Mouse (Mus musculus) megakaryocyte, embryonic 14.5 days (primary cell): ENCODE measurements at regions not wholly inside any gene's neighbourhood (a gene's known extent, or its start where the extent isn't known, plus 50 kb on each side); places are given as distances from the start of the nearest gene placed in this dataset.
A peak's percentile ranks its signal among the peaks of the same experiment; 100 is the strongest.

ENCODE experiments used
- H3K27me3 ChIP-seq: replicated peaks from 2 replicates; pipeline ENCODE3; 2012; ENCODE audit warnings: inconsistent platforms
- H3K36me3 ChIP-seq: replicated peaks from 2 replicates; pipeline ENCODE3; 2012; ENCODE audit warnings: low read length, inconsistent platforms, mixed read lengths
- H3K4me1 ChIP-seq: 2 replicates; pipeline ENCODE4 v1.6.1; 2012; ENCODE audit warnings: inconsistent platforms
- H3K4me3 ChIP-seq: replicated peaks from 2 replicates; pipeline ENCODE3; 2012; ENCODE audit warnings: moderate library complexity, mild to moderate bottlenecking, inconsistent platforms
- H3K9me3 ChIP-seq: 2 replicates; pipeline ENCODE4 v1.6.1; 2012; ENCODE audit warnings: inconsistent platforms
- FLI1 ChIP-seq: IDR thresholded peaks from 2 replicates; pipeline ENCODE4 v1.6.1; 2012; ENCODE audit warnings: low read length, inconsistent platforms, mixed read lengths
- GATA1 ChIP-seq: IDR thresholded peaks from 3 replicates; pipeline ENCODE4 v1.6.1; 2012; ENCODE audit warnings: mixed read lengths, low read length, inconsistent platforms, borderline replicate concordance

DNA sequence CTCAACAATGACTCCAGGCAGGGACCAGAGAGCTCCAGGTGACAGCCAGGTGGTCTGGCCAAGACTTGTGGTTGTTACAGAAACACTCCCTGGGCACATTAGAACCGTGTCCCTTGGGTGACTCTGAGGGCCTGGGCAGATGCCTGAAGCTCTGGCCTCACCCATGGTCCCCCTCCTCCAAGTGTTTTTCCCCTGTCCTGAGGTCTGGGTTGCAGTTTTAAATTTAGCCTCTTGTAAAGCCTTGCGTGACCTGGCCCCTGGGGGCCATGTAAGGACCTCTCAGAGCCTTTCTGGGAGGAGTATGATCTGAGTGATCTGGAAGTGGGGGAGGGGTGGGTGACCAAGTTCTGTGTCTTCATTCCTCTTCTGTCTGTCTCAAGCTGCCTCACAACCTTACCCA, 104.7 kb downstream of the Mn1 start:
- TF ChIP-seq GATA1: no peak
- no peak for TF ChIP-seq FLI1
- H3K9me3 ChIP-seq: peaks cover 16% of the 10 kb centered on the region

DNA sequence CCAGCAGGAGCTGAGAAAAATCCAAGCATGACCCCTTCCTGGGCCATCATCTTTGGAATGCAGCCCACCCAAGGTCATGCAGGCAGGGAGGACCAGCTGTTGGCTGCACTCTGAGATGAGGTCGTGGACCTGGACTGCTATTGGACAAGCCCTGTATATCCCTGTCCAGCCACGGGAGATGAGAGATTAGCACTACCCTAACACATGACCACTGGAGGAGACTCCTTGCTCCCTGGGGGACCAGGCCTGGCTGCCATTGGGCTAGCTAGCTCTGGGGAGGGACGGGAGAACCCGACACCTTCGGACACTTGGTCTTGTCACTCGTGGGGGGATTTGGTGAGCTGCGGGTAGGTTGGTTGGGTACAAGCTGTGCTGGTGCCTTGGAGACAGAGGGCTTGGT, 105.4 kb downstream of the Mn1 start:
- H3K36me3 ChIP-seq: peaks cover 3% of the 10 kb centered on the region
- no peak overlapping the region for H3K4me3 ChIP-seq
- peaks cover 37% of the 10 kb centered on the region for H3K27me3 ChIP-seq
- H3K9me3 ChIP-seq: peaks cover 12% of the 10 kb centered on the region
- no peak for TF ChIP-seq FLI1
- no peak for TF ChIP-seq GATA1
- H3K4me1 ChIP-seq: peaks cover 31% of the 10 kb centered on the region

More for the DNA sequence above, 104.7 kb downstream of the Mn1 start:
- Histone ChIP-seq H3K4me1 (peaks cover 34% of the 10 kb centered on the region), H3K27me3 (peaks cover 30% of the 10 kb centered on the region), H3K4me3 (no peak overlapping the region), H3K36me3 (peaks cover 3% of the 10 kb centered on the region)

DNA sequence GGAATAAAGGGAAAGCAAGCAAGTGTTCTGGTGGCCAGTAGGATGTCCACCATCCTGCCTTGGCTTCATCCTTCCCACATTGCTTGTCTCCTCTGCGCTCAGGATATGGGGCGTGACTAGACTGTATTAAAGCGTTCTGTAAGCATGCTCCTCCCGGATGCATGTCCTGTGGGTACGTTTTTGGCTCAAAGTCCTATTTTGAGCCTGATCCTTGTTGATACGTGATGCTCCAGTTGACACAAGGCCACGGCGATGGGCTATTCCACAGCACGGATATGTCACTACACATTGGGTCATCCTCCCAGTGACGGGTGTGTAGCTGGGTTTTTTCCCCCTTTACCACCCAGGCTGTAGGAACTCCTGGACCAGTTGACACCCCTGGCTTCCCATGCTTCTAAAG, 110.6 kb downstream of the Mn1 start:
- Histone ChIP-seq H3K27me3 (peaks cover 86% of the 10 kb centered on the region), H3K36me3 (no peaks in the 10 kb centered on the region), H3K4me3 (no peak overlapping the region), H3K4me1 (peaks cover 35% of the 10 kb centered on the region), H3K9me3 (no peaks in the 10 kb centered on the region)
- TF ChIP-seq GATA1 (no peak), FLI1 (no peak)

DNA sequence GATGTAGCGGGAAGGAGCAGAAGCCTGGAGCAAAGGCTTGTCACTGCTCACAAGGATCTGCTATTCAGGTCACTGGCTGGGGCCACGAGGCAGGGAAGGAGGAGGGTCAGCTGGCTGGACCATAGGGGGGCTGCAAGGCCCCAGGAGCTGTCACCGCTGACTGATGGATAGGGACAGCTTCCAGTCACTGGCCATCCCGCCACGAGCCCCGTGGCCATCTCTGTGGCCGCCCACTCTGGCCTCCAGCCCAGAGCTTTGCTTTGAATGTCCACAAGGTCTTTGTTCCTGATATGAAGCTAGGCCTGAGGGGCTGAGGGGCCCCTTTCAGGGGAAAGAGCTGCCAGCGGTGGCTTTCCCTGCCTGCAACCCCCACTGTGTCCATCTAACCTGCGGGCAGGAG, 111.9 kb downstream of the Mn1 start:
- Histone ChIP-seq H3K4me1 (peaks cover 36% of the 10 kb centered on the region), H3K4me3 (no peak overlapping the region), H3K9me3 (no peaks in the 10 kb centered on the region), H3K27me3 (peaks cover 89% of the 10 kb centered on the region), H3K36me3 (no peaks in the 10 kb centered on the region)
- TF ChIP-seq GATA1: no peak
- no peak for TF ChIP-seq FLI1

DNA sequence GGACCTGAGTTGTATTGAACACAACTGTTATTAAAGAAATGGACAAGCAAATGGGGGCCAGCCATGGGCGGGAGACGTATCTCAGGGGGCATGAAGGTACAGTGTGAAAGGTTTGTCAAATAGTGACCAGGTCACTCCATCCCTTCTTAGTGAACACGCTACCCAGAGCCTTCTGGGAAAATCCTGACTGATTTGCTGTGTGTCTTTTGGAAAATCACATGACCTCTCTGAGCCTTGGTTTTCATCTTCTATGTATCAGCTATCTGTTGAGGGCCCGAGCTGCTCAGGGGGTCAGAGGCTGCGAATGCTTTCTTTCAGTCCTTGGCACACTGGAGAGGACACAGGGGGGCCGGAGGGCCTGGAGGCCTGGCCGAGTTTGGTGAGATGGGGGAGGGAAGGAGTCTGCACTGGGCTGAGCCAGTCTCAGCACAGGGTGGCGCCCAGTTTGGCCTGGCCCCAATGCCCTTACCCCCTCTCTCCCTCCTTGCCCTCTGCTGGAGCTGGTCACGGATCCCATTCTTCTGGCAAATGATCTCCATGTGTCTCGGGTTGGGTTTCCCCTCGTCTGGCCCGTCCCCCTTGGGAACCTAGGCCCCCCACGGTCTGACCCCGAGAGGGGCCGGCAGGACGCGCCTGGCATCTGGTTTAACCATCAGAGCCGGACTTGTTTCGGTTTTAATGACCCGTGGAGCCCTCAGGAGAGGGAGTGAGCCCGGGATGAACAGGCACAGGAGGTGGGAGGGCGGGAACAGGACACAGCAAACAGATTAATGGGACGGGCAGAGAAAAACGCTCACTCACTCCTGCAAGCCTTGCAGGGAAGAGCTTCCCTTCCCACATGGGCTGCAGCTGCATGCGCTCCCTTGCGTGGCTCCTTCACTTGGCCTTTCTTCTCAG, 113.7 kb downstream of the Mn1 start:
- Histone ChIP-seq H3K4me3 (no peak overlapping the region), H3K4me1 (peaks cover 48% of the 10 kb centered on the region), H3K36me3 (no peaks in the 10 kb centered on the region), H3K9me3 (no peaks in the 10 kb centered on the region), H3K27me3 (peaks cover 93% of the 10 kb centered on the region)
- no peak for TF ChIP-seq GATA1
- TF ChIP-seq FLI1: no peak

DNA sequence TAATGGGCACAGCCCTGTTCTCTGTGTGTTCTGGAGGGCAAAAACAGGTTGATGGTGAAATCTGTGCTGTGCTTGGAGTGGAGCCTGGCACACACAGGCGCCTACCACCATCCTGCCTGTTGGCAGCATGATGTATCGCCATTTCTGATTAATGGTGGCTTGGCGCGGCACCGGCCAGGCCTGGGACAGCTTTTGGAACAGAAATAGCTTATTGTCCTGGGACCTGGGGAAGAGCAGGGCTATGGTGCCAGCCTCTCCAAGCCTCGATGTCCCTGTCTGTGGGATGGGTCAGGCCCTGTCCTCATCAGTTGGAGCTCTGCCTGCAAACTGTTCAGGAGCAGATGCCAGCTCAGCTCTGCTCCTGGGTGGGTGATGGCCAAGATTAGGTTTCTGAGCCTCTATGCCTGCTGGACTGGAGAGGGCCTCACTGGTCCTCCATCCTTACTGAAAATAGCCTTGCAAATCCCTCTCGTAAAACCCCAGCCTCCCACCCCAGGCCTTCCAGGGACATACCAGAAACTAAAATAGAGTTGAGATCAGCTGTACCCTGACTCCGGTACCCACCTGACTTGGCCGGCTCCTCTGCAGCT, 115.4 kb downstream of the Mn1 start:
- H3K4me3 ChIP-seq: no peak overlapping the region
- H3K36me3 ChIP-seq: no peaks in the 10 kb centered on the region
- TF ChIP-seq GATA1 (no peak), FLI1 (no peak)
- peaks cover 56% of the 10 kb centered on the region for H3K4me1 ChIP-seq
- H3K9me3 ChIP-seq: no peaks in the 10 kb centered on the region
- peaks cover 91% of the 10 kb centered on the region for H3K27me3 ChIP-seq

- no peaks in the 10 kb centered on the region for H3K9me3 ChIP-seq
- H3K36me3 ChIP-seq: no peaks in the 10 kb centered on the region
- H3K4me3 ChIP-seq: peak overlapping the region; percentile 8
- H3K4me1 ChIP-seq: peaks cover 36% of the 10 kb centered on the region
- peaks cover 73% of the 10 kb centered on the region for H3K27me3 ChIP-seq
- TF ChIP-seq FLI1: no peak
- TF ChIP-seq GATA1: no peak
Measured at GRCm38 (mm10) chr5:111535978-111536377, 118.8 kb downstream of the Mn1 start.

DNA sequence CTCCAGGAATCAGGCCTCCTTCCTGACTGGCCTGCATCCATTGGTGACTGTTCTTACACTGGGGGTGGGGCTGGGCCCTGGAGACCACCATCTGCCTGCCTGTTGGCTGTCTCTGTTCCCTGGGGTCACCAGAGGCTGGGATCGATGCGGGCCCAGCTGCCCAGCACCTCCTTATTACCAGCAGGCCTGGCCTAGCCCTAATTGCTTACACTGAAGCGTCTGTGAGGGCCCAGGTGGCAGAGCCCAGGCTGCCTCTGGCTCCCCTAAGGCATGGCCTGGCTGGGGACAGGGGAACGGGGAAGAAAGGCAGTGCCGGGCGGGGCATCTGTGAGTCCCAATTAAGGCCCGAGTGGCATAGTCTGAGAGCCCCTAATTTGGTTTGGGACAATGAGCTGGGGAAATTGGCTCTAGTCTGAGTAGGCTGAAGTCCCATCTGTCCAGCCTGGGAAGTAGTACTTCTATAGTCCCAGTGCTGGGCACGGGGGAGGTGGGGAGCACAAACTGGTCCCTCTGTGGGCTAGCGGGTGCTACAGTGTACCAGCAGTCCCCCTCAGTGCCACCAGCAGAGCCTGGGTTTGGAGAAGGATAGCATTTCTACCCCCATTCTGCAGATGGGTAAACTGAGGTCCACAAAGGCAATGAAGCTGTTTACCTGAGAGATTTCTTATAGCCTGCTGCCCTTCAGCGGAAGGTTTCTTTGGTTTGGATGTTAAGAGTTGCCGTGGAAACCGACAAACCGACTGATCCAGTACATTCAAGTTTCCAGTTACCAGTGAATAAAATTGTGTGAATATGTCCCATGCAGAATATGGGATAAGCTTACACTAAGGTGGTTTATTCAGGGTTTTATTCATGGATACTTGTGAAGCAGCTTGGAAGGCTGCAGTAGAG, 121.6 kb downstream of the Mn1 start:
- no peaks in the 10 kb centered on the region for H3K9me3 ChIP-seq
- no peak overlapping the region for H3K4me3 ChIP-seq
- H3K4me1 ChIP-seq: peaks cover 31% of the 10 kb centered on the region
- TF ChIP-seq FLI1 (no peak), GATA1 (no peak)
- peaks cover 68% of the 10 kb centered on the region for H3K27me3 ChIP-seq
- H3K36me3 ChIP-seq: no peaks in the 10 kb centered on the region

DNA sequence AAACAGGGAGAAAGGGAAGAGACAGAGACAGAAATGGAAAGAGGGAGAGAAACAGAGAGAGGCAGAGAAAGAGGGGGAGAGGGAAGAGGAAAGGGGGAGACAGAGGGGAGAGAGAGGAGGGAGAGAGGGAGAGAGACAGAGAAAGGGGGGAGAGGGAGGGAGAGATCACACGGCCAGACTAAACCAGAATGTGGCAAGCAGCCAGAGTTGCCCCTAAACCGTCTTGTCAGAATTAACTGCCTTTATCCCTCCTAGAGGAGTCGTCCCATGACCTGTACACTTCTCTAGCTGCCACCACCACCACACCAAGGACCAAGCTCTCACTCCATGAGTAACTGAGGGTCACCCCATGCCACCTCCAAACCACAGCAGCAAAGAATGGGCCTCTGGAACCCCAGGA, 123.3 kb downstream of the Mn1 start:
- H3K36me3 ChIP-seq: no peaks in the 10 kb centered on the region
- no peaks in the 10 kb centered on the region for H3K9me3 ChIP-seq
- TF ChIP-seq GATA1 (no peak), FLI1 (no peak)
- H3K27me3 ChIP-seq: peaks cover 66% of the 10 kb centered on the region
- H3K4me1 ChIP-seq: peaks cover 23% of the 10 kb centered on the region
- no peak overlapping the region for H3K4me3 ChIP-seq

GRCm38 (mm10) chr5:111542077-111542476, 124.9 kb downstream of the Mn1 start:
- H3K27me3 ChIP-seq: peaks cover 63% of the 10 kb centered on the region
- H3K4me3 ChIP-seq: no peak overlapping the region
- no peak for TF ChIP-seq FLI1
- TF ChIP-seq GATA1: no peak
- H3K4me1 ChIP-seq: peaks cover 10% of the 10 kb centered on the region
- H3K9me3 ChIP-seq: no peaks in the 10 kb centered on the region
- H3K36me3 ChIP-seq: no peaks in the 10 kb centered on the region
